Mouse (Mus musculus) E14TG2a.4 (cell line): Measurements from ENCODE around the gene Rasl11a.

Source experiments
- CTCF ChIP-seq: conservative IDR thresholded peaks from 2 replicates; pipeline ENCODE4 v1.5.1; 2014; ENCODE audit warnings: low read length
- POU5F1 ChIP-seq: IDR thresholded peaks from 2 replicates; pipeline ENCODE4 v1.6.1; 2014; ENCODE audit warnings: low read length, borderline replicate concordance

- no peak for TF ChIP-seq CTCF
- TF ChIP-seq POU5F1: no peak
Measured at GRCm38 (mm10) chr5:146858772-146859171, 13.9 kb downstream of the Rasl11a start.
